Mouse (Mus musculus) ovary, adult 18-20 months (tissue): Measurements from ENCODE around the gene 2410137M14Rik.

Experiments
- DNase-seq: peaks from one replicate; pipeline ENCODE4 v3.0.0; 2022; ENCODE audit warnings: low spot score, mixed read lengths

2410137M14Rik gene

DNA sequence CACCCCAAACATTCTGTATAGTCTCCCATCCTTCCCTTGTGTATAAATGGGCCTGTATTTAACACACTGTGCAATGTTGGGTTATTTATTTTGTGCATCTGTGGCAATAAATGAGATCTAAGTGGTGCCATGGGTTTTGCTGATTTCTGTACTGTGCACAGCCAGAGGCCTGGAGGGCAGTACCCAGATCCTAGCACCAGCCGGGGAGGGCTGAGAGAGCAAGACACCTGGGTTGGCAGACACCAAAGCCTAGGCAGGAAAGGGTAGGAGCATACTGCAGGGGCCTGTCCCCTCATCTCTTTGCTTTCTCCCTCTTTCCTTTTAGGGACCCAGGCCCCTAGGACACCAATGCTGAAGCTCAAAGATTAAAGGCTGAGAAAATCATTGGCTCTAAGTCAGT lies 32.8 kb downstream of the 2410137M14Rik start:
- no peak for DNase-seq

DNA sequence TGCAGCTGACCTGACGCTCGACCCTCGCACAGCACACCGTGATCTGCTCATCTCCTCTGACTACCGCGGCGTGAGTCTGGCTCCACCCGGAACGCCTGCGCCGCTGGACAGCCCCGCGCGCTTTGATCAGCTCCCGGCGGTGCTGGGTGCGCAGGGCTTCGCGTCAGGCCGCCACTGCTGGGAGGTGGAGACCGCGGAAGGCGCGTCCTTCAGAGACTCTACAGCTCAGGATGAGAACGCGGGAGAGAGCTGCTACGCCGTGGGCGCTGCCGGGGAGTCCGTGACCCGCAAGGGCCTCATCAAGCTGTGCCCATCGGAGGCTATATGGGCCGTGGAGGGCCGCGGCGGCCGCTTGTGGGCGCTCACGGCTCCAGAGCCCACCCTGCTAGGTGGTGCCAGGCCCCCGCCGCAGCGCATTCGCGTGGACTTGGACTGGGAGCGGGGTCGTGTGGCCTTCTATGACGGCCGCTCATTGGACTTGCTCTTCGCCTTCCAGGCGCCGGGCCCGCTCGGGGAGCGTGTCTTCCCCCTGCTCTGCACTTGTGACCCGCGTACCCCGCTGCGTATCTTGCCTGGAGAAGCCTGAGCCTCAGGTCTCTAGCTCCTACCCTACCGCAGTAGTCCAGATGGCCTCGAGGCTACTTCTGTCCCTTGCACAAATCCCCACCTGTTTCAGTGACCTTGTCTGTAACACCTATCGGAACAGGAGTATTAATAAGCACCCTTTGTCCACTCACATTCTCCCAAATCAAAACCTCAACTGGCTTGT lies 33.8 kb downstream of the 2410137M14Rik start:
- DNase-seq = peak; percentile 44

DNA sequence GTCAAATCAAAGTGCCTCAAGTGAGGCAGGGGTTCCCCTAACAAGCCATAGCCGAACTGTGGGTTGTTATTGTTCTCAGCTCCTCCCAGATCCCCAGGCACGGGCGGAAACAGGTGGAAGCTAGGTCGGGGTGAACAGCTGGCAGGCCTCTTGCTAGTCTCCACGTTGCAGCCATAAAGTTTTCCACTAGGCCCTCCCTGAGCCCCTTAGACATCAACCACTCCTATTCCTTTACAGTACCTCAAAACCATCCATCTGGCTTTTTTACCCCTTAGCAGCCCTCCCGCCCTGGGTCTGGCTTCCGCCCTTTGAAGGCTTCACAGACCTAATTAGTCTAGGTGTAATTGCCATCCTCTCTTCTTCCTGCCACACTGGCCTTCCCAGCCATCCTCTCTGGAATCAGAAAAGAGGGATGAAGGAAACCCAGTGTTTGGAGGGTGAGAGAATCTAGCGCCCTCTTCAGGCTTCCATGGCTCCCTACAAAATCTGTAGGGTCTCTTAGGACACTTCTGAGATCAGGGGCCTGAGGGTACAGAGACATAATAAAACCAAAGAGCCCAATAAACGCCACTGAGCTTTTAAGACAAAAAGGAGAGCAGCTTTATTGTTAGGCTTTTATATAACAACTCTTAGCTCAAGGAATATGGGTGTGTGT lies 36.8 kb downstream of the 2410137M14Rik start:
- no peak for DNase-seq

DNA sequence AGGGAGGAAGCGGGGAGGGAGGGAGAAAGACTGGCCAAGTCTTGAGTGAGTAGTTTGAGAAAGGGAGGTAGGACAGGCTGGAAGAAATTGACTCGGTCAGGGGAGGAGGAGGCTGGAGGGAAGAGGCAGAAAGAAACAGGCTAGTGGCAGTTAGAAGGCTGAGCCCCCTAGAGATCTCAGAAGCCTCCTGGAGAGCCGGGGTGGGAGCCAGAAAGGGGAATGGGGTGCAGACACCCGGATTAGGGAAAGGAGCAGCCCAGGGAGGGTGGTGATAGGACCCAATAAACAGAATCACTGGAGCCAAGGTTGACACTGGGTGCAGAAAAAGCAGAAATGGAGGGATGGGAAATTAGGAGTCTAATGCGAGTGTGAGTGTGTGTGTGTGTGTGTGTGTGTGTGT lies 37.3 kb downstream of the 2410137M14Rik start:
- DNase-seq = no peak

DNA sequence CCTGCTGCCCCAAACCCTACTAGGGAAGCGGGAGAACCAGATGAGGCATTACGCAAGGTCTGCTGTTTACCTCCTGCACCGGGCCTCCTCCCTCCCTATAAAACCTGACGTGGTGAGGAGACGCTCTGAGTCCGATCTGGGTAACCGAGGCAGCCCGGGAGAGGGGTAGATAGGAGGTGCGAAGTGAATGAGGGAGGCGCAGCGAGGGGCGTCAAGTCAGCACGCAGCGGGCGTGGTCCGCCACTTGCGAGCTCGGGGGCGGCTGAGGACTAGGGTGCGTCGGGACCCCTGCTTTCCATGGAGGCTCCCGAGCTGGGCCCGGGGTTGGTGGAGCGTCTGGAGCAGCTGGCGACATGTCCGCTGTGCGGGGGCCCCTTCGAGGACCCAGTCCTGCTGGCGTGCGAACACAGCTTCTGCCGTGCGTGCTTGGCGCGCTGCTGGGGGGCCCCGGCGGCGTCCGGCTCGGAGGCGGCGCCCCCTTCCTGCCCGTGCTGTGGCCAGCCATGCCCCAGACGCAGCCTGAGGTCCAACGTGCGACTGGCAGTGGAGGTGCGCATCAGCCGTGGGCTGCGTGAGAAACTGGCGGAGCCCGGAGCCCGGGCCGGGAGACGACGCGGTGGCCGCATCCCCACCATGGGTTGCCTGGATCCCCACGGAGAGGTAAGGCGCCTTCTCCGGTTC lies 38.1 kb downstream of the 2410137M14Rik start, which contains the start of gene Rnf39:
Gene Rnf39, plus strand, starts transcription at position 128 of the 681 bp plus-strand sequence.
- no peak for DNase-seq

DNA sequence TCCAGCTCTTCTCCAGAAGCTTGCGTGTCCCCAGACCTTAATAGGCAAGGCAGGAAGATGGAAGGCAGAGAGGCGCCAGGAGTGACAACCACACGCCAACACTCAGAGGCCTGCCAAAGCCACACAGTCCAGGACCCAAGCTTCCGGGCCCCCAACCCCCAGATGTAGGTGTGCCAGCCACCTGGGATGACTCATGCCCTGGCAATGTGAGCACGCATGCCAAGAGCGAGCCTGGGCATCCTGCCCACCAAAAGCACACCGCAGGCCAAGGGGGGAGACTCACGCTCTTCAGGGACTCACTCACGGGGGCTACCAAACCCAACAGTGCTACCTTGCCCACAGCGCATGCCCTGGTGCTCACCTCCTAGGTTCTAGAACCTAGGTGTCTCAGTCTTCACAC lies 38.6 kb downstream of the 2410137M14Rik start:
- DNase-seq = peak; percentile 31

DNA sequence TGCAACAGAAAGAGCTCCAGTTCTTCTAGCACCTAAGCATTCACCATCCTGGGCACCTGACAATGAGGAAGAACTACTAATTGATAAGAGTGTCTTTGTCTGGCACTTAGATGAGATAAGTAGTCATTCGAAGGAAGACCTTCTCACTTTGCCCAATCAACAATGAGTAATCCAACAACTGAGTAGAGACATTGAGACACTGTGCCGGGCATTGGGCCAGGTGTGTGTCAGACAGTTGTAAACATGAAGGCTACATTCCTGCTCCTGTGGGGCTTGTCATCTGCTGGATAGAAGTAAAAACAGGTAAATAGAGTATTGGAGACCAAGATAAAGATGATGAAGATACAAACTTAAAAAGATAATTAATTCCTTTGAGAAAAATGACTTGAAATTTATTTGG lies 43.0 kb downstream of the 2410137M14Rik start:
- no peak for DNase-seq

DNA sequence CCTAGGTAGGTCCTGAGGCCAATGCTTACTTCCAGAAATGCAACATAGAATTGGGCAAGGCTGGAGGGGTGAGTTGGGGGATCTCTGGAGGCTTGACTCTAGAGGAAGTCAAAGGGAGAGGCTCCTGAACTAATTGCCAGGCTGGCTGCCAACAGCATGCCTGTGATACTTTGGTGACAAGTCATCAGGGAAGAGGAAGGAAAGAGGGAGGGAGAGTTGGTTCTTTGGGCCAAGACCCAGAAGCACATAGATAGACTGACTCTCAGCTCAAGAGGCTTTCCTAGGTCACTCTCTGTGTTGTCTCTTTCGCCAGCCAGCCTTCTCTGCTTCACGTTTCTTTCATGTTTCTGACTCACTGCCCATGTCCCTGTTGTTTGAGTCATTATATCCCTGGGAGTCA lies 49.2 kb downstream of the 2410137M14Rik start:
- no peak for DNase-seq

DNA sequence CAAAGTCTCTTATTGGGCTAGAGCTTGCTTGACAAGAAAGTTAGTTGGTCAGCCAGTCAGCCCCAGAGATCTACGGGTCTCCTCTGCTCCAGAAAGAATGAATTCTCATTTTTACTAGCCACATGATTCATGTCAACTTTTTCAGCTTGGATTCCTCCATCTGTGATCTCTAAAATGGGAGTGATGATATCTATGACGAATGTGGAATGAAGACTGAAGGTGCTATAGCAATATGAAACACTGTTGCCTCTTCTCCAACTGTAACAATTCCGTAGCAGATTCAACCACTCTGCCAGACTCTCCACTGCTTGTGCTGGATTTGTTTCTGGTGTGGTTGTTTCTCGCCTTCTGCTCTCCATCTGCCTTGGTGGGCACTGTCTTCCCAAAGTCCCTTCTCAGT lies 49.9 kb downstream of the 2410137M14Rik start:
- DNase-seq = no peak

DNA sequence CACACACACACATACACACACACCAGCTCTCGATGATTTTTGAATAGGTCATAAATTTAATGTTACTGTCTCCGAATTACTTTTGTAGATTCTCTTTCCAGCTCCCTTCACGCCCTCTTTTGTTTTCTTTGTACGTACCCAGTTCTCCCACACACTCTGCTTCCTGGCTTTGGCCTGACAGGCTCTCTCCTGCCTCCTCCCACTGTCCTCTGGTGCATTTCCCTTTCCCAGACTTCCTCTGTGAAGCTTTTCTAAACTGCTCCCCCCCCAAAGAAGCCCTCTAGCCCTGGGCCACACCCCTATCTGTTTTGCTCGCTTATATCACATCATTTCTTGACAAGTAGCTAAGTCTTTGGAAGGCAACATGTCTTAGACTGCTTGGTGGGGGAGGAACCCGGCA lies 50.8 kb downstream of the 2410137M14Rik start:
- no peak for DNase-seq

DNA sequence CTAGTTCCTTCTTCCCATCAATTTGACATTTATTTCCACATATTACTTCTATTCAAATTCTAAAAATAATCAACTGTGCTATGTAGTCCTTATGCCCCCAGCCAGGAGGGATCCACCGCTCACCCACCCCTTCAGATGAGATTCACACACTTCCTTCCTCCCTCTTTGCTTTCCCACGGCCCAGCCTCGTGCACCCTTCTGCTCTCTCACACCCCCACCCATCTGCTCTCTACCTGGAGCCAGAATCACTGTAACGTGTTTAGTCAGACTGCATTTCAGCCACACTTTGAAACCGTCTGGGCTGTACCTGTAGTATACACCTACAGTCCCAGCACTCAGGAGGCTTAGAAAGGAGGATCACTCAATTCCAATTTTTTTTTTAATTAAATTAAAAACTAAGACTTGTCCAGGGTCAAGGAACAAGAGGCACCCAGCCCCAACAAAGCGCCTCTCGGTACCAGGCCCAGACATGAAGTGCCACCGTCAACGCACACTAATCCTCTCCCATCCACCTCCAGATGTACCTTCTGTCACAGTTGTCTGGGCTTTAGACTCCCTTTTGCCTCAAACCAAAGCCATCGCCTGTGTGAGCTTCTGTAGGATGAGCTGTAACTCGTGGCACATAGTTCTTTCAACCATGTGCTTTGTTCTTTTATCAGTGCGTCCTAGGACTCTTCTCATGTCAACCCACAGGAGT lies 51.7 kb downstream of the 2410137M14Rik start:
- no peak for DNase-seq
